Mouse (Mus musculus): Measurements from ENCODE around the gene Fibcd1. TPM values are rescaled to one million over a fixed set of nuclear protein-coding genes. Genes with fewer than 3 reads are reported as not detected.

The Fibcd1 gene
- polyA plus RNA-seq, 1 experiment from 2014 or later: 0.91 TPM

DNA sequence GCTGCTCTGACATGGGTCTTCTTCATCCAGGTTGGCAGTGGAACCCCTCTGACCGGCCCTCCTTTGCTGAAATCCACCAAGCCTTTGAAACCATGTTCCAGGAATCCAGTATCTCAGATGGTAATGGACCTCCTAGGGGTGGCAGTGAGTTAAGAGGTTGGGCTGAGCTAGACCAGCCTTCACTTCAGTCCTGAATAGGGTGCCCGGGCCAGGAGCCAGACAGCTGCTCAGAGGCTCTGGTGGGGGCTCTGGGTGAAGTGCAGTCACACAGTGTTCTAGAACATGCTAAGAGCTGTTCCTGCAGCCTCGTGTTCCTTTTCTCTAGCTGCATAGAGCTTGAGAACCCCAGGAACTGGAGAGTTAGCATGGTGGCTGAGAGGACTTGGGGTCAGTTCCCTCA is 48.9 kb downstream of the Fibcd1 start:
- no peaks in the 10 kb centered on the region for H3K4me1 ChIP-seq (replicated peaks; ENCODE audit: control insufficient read depth, insufficient read depth, low read length)
- no peaks in the 10 kb centered on the region for H3K27me3 ChIP-seq (ENCODE audit: control insufficient read depth, insufficient read depth, low read length)
- no peaks in the 10 kb centered on the region for H3K9me3 ChIP-seq (ENCODE audit: control insufficient read depth, low read length)
- no peak for ATAC-seq (ENCODE audit: low FRiP score)
- H3K4me2 ChIP-seq (replicated peaks; ENCODE audit: low read depth, low read length): no peak overlapping the region
- H3K9ac ChIP-seq (ENCODE audit: low read depth, low read length): no peak overlapping the region
- no peak overlapping the region for H3K4me3 ChIP-seq (ENCODE audit: low read depth, low read length)
- DNase-seq (ENCODE audit: low spot score): no peak
- peaks cover 30% of the 10 kb centered on the region for H3K36me3 ChIP-seq (ENCODE audit: control insufficient read depth, insufficient read depth, low read length)
- 90% methylated on average over 3 of the region's 3 CpGs for WGBS
- H3K27ac ChIP-seq (ENCODE audit: low read depth, low read length): no peak overlapping the region

DNA sequence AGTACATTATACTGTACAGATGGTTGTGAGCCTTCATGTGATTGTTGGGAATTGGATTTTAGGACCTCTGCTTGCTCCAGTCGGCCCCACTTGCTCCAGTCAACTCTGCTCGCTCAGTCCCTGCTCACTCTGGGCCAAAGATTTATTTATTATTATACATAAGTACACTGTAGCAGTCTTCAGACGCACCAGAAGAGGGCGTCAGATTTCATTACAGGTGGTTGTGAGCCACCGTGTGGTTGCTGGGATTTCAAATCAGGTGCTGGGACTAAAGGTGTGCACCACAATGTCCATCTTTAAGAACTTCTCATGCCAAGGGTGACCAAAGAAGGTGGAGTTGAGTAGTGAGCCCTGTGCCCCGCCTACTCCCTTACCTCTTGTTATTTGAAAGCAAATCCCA is 53.2 kb downstream of the Fibcd1 start:
- peaks cover 12% of the 10 kb centered on the region for H3K36me3 ChIP-seq (ENCODE audit: control insufficient read depth, insufficient read depth, low read length)
- no peak for DNase-seq (ENCODE audit: low spot score)
- H3K9ac ChIP-seq (ENCODE audit: low read depth, low read length): no peak overlapping the region
- H3K9me3 ChIP-seq (ENCODE audit: control insufficient read depth, low read length): no peaks in the 10 kb centered on the region
- no peak for ATAC-seq (ENCODE audit: low FRiP score)
- H3K27ac ChIP-seq (ENCODE audit: low read depth, low read length): no peak overlapping the region
- no peak overlapping the region for H3K4me3 ChIP-seq (ENCODE audit: low read depth, low read length)
- H3K4me1 ChIP-seq (replicated peaks; ENCODE audit: control insufficient read depth, insufficient read depth, low read length): no peaks in the 10 kb centered on the region
- H3K27me3 ChIP-seq (ENCODE audit: control insufficient read depth, insufficient read depth, low read length): no peaks in the 10 kb centered on the region
- no peak overlapping the region for H3K4me2 ChIP-seq (replicated peaks; ENCODE audit: low read depth, low read length)
- 84% methylated on average over 6 of the region's 6 CpGs for WGBS

DNA sequence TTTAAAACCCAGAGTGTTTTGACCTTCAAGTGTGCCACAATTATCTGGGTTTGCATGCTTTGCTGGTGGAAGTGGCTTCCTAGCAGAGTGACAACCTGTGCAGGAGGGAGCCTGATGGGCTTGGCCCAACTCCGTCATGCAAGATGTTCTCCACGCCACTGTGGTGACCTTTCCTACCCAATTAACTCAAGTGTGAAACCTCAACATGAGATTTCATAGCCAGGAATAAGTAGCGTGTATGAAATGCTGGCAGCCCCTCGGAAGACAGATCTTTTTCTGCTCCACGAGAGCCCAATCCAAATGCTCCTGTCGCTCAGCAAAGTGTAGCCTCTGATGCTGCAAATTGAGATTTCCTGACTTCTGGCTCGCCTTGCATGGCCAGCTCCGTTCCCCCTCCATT is 54.5 kb downstream of the Fibcd1 start:
- whole genome bisulfite sequencing: 94% methylated on average over 8 of the region's 8 CpGs
- no peak overlapping the region for H3K9ac ChIP-seq (ENCODE audit: low read depth, low read length)
- H3K4me2 ChIP-seq (replicated peaks; ENCODE audit: low read depth, low read length): no peak overlapping the region
- no peak overlapping the region for H3K27ac ChIP-seq (ENCODE audit: low read depth, low read length)
- DNase-seq (ENCODE audit: low spot score) (no peak), ATAC-seq (ENCODE audit: low FRiP score) (no peak)
- H3K4me3 ChIP-seq (ENCODE audit: low read depth, low read length): no peak overlapping the region
- peaks cover 10% of the 10 kb centered on the region for H3K36me3 ChIP-seq (ENCODE audit: control insufficient read depth, insufficient read depth, low read length)
- H3K27me3 ChIP-seq (ENCODE audit: control insufficient read depth, insufficient read depth, low read length): no peaks in the 10 kb centered on the region
- H3K9me3 ChIP-seq (ENCODE audit: control insufficient read depth, low read length): no peaks in the 10 kb centered on the region
- no peaks in the 10 kb centered on the region for H3K4me1 ChIP-seq (replicated peaks; ENCODE audit: control insufficient read depth, insufficient read depth, low read length)

DNA sequence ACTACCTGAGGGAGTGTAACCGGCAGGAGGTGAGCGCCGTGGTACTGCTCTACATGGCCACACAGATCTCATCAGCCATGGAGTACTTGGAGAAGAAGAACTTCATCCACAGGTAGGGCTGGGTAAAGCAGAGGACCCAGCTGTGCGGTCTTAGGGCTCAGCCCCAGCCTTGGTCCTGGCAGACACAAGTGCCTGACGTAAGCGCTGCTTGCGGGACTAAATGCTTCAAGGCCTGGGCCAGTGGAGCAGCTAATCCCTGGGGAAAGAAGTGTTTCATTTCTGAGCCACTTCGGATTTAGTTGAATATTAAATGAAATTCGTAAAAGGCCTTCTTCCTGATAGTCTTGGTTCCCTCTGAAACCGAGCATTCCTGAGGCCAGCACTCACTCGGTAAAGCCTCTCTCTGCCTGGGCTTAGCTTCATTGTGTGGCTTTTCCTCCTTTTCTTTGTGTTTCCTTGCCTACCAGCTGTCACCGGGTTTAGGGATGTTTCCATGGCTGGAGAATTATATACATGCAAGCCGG is 55.0 kb downstream of the Fibcd1 start:
- Histone ChIP-seq H3K4me3 (ENCODE audit: low read depth, low read length) (no peak overlapping the region), H3K9me3 (ENCODE audit: control insufficient read depth, low read length) (no peaks in the 10 kb centered on the region), H3K27me3 (ENCODE audit: control insufficient read depth, insufficient read depth, low read length) (no peaks in the 10 kb centered on the region), H3K9ac (ENCODE audit: low read depth, low read length) (no peak overlapping the region), H3K4me1 (replicated peaks; ENCODE audit: control insufficient read depth, insufficient read depth, low read length) (no peaks in the 10 kb centered on the region), H3K4me2 (replicated peaks; ENCODE audit: low read depth, low read length) (no peak overlapping the region), H3K27ac (ENCODE audit: low read depth, low read length) (no peak overlapping the region), H3K36me3 (ENCODE audit: control insufficient read depth, insufficient read depth, low read length) (peaks cover 13% of the 10 kb centered on the region)
- ATAC-seq (ENCODE audit: low FRiP score): no peak
- 90% methylated on average over 13 of the region's 13 CpGs for WGBS
- DNase-seq (ENCODE audit: low spot score): no peak

DNA sequence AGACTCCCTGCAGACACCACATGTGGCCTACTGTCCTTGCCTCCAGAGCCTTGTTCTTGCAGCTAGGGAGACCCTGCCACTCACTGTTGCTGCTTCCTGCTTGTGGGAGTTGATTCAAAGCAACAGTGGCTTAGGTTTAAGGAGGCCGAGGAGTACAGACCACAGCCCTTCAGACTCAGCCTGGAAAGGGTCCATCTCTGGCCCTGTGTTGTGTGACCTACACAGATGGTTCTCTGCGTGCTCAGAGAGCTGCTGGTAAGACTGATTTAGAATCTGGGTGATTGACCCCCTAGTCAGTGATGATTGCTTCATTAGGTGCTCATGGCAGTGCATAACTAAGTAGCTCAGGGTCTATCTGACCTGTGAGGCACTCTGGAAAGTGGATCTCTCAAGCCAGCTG is 56.6 kb downstream of the Fibcd1 start:
- H3K4me3 ChIP-seq (ENCODE audit: low read depth, low read length): no peak overlapping the region
- H3K9me3 ChIP-seq (ENCODE audit: control insufficient read depth, low read length): no peaks in the 10 kb centered on the region
- H3K27ac ChIP-seq (ENCODE audit: low read depth, low read length): no peak overlapping the region
- no peaks in the 10 kb centered on the region for H3K4me1 ChIP-seq (replicated peaks; ENCODE audit: control insufficient read depth, insufficient read depth, low read length)
- no peak overlapping the region for H3K9ac ChIP-seq (ENCODE audit: low read depth, low read length)
- ATAC-seq (ENCODE audit: low FRiP score) (no peak), DNase-seq (ENCODE audit: low spot score) (no peak)
- no peak overlapping the region for H3K4me2 ChIP-seq (replicated peaks; ENCODE audit: low read depth, low read length)
- H3K36me3 ChIP-seq (ENCODE audit: control insufficient read depth, insufficient read depth, low read length): peaks cover 12% of the 10 kb centered on the region; the same call in 1 of the 2 replicates
- H3K27me3 ChIP-seq (ENCODE audit: control insufficient read depth, insufficient read depth, low read length): no peaks in the 10 kb centered on the region
- WGBS: 89% methylated on average over 2 of the region's 2 CpGs

DNA sequence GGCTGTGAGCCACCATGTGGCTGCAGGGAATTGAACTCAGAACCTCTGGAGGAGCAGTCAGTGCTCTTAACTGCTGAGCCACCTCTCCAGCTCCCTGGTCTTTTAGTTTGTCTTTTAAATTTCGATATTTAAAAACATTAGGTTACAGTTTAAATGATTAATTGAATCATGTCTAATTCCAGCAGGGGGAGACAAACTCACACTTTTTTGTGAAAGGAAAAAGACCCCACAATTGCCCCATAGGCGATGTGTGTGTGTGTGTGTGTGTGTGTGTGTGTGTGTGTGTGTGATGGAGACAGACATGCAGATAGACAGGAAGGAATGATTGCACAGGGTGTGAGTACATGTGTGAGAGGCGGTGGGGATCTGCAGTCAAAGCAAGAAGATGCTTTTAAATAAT is 57.6 kb downstream of the Fibcd1 start:
- no peak overlapping the region for H3K4me3 ChIP-seq (ENCODE audit: low read depth, low read length)
- WGBS: 88% methylated on average over 3 of the region's 3 CpGs
- H3K27me3 ChIP-seq (ENCODE audit: control insufficient read depth, insufficient read depth, low read length): no peaks in the 10 kb centered on the region
- H3K4me1 ChIP-seq (replicated peaks; ENCODE audit: control insufficient read depth, insufficient read depth, low read length): no peaks in the 10 kb centered on the region
- no peak overlapping the region for H3K4me2 ChIP-seq (replicated peaks; ENCODE audit: low read depth, low read length)
- DNase-seq (ENCODE audit: low spot score): no peak
- peaks cover 12% of the 10 kb centered on the region; the same call in 1 of the 2 replicates for H3K36me3 ChIP-seq (ENCODE audit: control insufficient read depth, insufficient read depth, low read length)
- no peak for ATAC-seq (ENCODE audit: low FRiP score)
- H3K9me3 ChIP-seq (ENCODE audit: control insufficient read depth, low read length): no peaks in the 10 kb centered on the region
- no peak overlapping the region for H3K27ac ChIP-seq (ENCODE audit: low read depth, low read length)
- H3K9ac ChIP-seq (ENCODE audit: low read depth, low read length): no peak overlapping the region

DNA sequence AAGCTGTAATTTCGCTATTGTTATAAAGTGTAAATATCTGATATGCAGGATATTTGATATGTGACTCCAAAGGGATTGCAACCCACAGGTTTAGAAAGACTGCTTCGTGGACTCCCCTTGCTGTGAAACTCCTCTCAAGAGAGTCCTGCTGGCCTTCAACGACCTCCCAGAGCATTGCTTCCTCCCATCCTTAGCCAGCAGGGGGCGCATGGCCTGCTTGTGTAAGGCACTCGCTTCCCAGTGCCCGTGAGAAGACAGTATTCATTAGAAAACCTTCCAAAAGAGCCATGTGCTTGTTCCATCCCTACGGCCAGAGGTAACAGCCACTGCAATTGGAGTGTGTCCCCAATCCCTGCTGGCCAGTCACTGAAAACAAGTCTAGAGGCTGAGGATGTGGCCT is 58.8 kb downstream of the Fibcd1 start:
- H3K36me3 ChIP-seq (ENCODE audit: control insufficient read depth, insufficient read depth, low read length): peaks cover 12% of the 10 kb centered on the region; the same call in 1 of the 2 replicates

DNA sequence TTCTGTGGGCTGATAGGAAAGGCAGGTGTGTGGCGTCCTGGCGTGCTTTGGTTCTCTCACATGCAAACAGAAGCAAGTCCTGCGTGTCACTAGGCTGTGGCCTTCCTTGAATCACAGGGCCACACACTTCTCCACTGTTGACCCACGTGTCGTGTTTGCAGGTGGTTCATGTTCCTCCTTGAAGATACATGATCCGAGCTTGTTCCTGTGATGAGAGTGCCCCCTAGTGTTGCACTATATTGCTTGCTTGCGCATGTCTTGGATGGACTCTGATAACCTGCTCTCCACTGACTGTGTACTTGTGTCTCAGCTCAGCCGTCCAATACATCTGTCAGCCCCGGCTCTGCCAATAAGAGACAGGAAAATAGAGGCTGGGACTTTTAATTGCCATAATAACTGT is 60.7 kb downstream of the Fibcd1 start:
- no peak overlapping the region for H3K27ac ChIP-seq (ENCODE audit: low read depth, low read length)
- H3K27me3 ChIP-seq (ENCODE audit: control insufficient read depth, insufficient read depth, low read length): no peaks in the 10 kb centered on the region
- H3K36me3 ChIP-seq (ENCODE audit: control insufficient read depth, insufficient read depth, low read length): peaks cover 9% of the 10 kb centered on the region
- no peak for ATAC-seq (ENCODE audit: low FRiP score)
- WGBS: 50% methylated on average over 9 of the region's 9 CpGs
- H3K4me3 ChIP-seq (ENCODE audit: low read depth, low read length): no peak overlapping the region
- no peak overlapping the region for H3K4me2 ChIP-seq (replicated peaks; ENCODE audit: low read depth, low read length)
- no peaks in the 10 kb centered on the region for H3K4me1 ChIP-seq (replicated peaks; ENCODE audit: control insufficient read depth, insufficient read depth, low read length)
- DNase-seq (ENCODE audit: low spot score): peak; percentile 80
- no peaks in the 10 kb centered on the region for H3K9me3 ChIP-seq (ENCODE audit: control insufficient read depth, low read length)
- H3K9ac ChIP-seq (ENCODE audit: low read depth, low read length): no peak overlapping the region

More for the DNA sequence above, 58.8 kb downstream of the Fibcd1 start:
- no peaks in the 10 kb centered on the region for H3K27me3 ChIP-seq (ENCODE audit: control insufficient read depth, insufficient read depth, low read length)
- no peak overlapping the region for H3K4me3 ChIP-seq (ENCODE audit: low read depth, low read length)
- no peaks in the 10 kb centered on the region for H3K4me1 ChIP-seq (replicated peaks; ENCODE audit: control insufficient read depth, insufficient read depth, low read length)
- H3K9ac ChIP-seq (ENCODE audit: low read depth, low read length): no peak overlapping the region
- DNase-seq (ENCODE audit: low spot score): peak; percentile 92
- no peak for ATAC-seq (ENCODE audit: low FRiP score)
- no peak overlapping the region for H3K4me2 ChIP-seq (replicated peaks; ENCODE audit: low read depth, low read length)
- no peak overlapping the region for H3K27ac ChIP-seq (ENCODE audit: low read depth, low read length)
- H3K9me3 ChIP-seq (ENCODE audit: control insufficient read depth, low read length): no peaks in the 10 kb centered on the region
- WGBS: 21% methylated on average over 7 of the region's 7 CpGs

DNA sequence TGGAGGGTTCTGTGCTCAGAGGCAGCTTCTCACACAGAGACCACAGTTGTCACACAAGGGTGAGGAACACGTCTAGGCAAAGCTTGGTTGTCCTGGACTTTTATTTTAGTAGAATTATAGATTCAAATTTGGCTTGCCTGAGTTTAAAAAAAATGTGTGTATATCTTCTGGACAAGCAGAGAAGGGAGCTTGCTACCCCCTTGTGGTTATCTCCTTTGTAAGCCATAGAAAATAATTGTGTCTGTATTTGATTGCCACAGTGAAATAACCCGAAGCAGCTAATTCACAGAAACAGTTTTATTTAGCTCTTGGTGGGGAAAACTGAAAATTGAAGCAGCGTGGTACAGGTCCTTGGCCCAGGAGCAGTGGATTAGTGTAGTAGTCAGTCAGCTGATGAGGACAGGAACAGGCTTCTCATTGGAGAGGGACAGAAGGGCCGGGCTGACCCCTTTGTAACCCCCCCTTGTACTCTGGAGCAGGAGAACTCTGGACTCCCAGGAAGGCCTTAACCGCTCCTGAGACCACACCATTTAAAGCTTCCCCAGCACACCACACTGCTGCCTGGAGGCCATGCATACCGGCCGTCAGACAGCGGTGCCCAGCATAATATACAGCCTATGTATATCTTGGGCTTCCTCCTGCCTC is 62.7 kb downstream of the Fibcd1 start:
- no peak overlapping the region for H3K9ac ChIP-seq (ENCODE audit: low read depth, low read length)
- 76% methylated on average over 8 of the region's 8 CpGs for WGBS
- DNase-seq (ENCODE audit: low spot score): no peak

More for the DNA sequence above, 62.7 kb downstream of the Fibcd1 start:
- H3K4me3 ChIP-seq (ENCODE audit: low read depth, low read length): no peak overlapping the region
- no peak overlapping the region for H3K4me2 ChIP-seq (replicated peaks; ENCODE audit: low read depth, low read length)
- peaks cover 10% of the 10 kb centered on the region for H3K36me3 ChIP-seq (ENCODE audit: control insufficient read depth, insufficient read depth, low read length)
- H3K4me1 ChIP-seq (replicated peaks; ENCODE audit: control insufficient read depth, insufficient read depth, low read length): no peaks in the 10 kb centered on the region
- no peaks in the 10 kb centered on the region for H3K9me3 ChIP-seq (ENCODE audit: control insufficient read depth, low read length)
- no peak for ATAC-seq (ENCODE audit: low FRiP score)
- no peak overlapping the region for H3K27ac ChIP-seq (ENCODE audit: low read depth, low read length)
- no peaks in the 10 kb centered on the region for H3K27me3 ChIP-seq (ENCODE audit: control insufficient read depth, insufficient read depth, low read length)
